Mouse (Mus musculus) left cerebral cortex, adult 11 months (tissue): ENCODE results near the gene Dhtkd1.

Experiments
- DNase-seq: peaks from one replicate; pipeline ENCODE4 v3.0.0; 2022; ENCODE audit warnings: low spot score

Dhtkd1 gene

GRCm38 (mm10) chr2:5930291-5931054 is 12.1 kb downstream of the Dhtkd1 start:
- DNase-seq: no peak

DNA sequence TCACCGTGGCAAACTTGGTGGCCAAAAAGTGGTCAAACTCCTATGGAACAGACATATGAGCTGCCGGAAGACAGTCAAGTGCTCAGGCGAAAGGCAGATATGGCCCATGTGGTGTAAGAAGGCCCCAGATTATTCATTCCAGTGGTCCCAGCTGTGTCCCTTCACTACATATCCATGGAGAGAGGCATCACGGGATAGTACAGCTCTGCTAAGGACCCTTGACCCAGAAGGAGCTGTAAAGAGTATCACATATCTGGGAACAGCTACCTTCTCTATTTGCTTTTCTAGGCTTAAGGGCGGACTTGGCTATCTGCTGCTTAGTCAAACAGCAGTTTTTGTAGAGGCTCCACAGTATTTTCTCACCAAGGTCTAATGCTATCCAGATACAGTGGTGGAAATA is 12.8 kb downstream of the Dhtkd1 start:
- no peak for DNase-seq

DNA sequence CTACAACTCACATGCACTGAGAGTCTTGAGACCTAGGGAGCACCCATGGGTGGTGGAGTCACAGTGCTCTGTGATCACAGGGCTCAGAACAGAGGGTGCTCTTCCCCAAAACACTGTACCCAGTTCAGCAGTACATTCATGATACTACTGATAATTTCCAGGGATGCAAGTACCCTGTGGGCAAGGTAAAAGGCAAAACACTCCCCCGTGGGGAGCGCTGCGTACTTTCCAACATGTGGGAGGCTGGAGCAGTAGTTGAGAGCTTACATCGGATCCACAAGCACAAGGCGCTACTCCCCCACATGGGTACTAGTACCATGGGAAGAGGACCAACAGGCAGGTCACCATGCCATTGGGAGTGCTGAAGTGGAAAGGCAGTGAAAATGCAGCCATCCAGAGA is 15.1 kb downstream of the Dhtkd1 start:
- DNase-seq: no peak

DNA sequence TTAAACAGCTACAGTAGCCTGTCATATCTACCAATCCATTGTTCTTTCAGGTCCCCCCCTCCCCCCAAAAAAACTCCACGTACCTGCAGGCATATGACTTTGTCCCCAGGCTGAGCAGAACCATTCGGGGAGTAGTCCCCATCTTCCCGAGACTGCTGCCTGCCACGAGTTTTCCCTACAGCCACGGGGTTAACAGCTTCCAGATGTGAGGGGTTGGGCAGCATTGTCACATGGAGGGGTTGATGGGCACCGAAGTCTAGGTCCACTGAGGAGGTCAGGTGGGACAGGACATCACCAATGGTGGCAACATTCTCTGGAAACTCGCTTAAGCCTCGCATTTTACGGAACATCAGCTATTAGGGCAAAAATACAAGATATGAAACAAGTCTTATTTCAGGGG is 18.8 kb downstream of the Dhtkd1 start:
- DNase-seq: no peak

- DNase-seq: no peak
Observed at GRCm38 (mm10) chr2:5922823-5923222, 19.8 kb downstream of the Dhtkd1 start.

DNA sequence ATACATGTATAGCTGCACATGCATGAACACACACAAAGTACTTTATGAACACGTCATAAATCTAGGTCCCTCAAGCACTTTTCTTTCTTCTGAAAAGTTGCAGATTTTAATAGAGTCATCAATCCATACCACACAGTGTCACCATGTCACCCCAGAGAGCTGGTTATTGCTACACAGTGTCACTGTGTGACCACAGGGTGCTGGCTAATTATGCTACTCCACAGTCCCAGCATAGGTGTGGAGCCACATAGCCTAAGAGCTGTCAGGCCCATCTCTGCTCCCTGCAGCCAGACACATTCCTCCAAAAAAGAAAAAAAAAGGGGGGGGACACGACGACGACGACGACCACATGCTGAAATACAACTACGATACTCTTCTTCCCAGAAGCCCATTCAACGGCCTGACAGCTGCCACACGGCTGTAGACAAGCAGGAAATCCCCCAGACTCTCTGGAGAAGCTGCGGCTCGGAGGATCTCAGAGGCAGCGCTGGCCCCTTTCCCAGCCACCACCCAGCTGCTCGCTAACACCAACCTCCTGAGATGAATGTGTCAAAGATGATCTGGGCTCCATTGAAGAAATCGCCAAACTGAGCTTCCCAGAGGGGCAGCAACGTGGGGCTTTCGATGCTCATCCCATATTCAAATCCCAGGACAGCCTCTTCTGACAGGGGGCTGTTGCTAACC is 31.2 kb downstream of the Dhtkd1 start:
- no peak for DNase-seq

GRCm38 (mm10) chr2:5906625-5907024 is 36.0 kb downstream of the Dhtkd1 start:
- DNase-seq: no peak

- DNase-seq: no peak
Observed at GRCm38 (mm10) chr2:5906092-5906491, 36.5 kb downstream of the Dhtkd1 start.

GRCm38 (mm10) chr2:5900145-5900544 is 42.4 kb downstream of the Dhtkd1 start:
- no peak for DNase-seq

- peak; percentile 97 for DNase-seq
Observed at GRCm38 (mm10) chr2:5894843-5895570, 47.6 kb downstream of the Dhtkd1 start, which contains the start of gene Sec61a2. TSS of gene Sec61a2 (minus strand) at chr2:5895432.

GRCm38 (mm10) chr2:5894296-5894695 is 48.3 kb downstream of the Dhtkd1 start:
- no peak for DNase-seq

DNA sequence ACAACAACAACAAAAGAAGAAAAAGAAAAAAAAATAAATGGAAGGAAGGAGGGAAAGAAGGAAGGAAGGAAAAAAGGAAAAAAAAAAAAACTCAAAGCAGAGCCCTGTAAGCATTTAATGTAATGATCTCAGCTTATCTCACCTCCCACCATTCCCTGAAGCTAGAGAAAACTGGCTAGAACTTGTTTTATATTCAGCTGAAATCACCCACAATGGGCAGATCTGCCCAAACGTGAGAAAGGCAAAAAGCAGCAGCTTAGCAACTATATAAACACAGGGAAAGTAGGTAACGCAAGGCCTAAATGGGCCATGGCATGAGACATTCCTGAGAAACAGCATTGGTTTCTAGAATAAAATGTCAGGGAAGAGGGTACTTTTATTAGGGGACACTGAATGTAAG is 53.2 kb downstream of the Dhtkd1 start:
- no peak for DNase-seq

DNA sequence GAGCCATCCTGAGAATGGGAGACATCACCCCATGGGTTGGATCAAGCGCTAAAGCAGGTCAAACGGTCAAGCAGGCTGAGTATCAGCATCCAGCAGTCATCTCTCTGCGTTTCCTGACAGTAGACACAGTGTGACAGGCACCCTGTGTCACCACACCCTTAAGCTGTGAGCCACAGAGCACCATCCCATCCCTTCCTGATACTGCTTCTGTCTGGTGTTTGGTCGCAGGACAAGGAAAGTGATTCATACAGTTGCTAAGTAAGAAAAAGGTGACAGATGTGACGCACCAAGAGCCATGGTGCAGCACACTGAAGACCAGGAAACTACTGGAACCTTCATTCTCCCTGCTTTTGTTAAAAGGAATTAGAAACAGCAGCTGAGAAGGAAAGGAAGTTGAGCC is 53.7 kb downstream of the Dhtkd1 start:
- DNase-seq: no peak

- no peak for DNase-seq
Observed at GRCm38 (mm10) chr2:5877446-5877845, 65.1 kb downstream of the Dhtkd1 start.

DNA sequence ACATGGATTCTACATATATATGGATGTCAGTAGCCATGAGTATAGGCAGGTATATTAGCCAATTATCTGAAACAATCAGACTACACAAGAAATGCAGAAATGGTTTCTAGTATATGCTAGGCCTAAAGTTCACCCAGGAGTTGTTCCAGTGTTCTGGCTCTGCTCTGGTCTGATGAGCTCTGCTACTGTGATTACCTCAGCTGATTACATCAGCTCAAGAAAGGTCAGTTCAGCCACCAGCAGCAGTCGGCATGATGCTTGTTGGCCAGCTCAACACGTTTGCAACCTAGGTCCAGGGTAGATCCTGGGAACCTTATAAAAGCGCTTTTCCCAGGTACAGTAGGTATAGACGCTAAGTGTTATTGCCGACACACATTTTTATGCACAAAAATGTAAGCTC is 72.8 kb downstream of the Dhtkd1 start:
- DNase-seq: no peak

DNA sequence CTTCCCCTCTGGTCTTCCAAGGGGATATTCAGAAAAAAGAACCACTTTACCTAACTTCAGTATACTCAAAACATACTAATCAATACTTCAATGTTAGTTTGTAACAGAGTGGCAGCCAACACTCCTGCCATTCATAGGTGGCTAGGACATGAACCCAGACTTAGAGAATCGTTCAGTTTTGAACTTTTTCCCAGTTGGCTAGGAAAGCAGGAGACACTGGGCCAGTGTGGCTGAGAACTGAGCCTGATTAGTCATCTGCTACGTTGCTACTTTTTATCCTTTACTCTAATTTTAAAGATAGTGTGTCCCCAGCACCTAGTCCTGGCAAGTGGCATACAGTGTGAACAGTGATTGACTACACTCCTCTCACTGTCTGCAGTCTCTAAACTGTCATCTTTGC is 74.9 kb downstream of the Dhtkd1 start:
- no peak for DNase-seq

- DNase-seq: no peak
Observed at GRCm38 (mm10) chr2:5862834-5863233, 79.8 kb downstream of the Dhtkd1 start, which contains the start of gene Gm13199. TSS of gene Gm13199 (minus strand) at chr2:5862934.

GRCm38 (mm10) chr2:5851866-5852265 is 90.7 kb downstream of the Dhtkd1 start:
- DNase-seq: no peak

GRCm38 (mm10) chr2:5851116-5851515 is 91.5 kb downstream of the Dhtkd1 start:
- DNase-seq: no peak
